Mouse (Mus musculus): Measurements from ENCODE around the gene Frmd8. TPM values are rescaled to one million over a fixed set of nuclear protein-coding genes. Genes with fewer than 3 reads are reported as not detected.

Frmd8 gene
- polyA plus RNA-seq, 1 experiment = 25.3 TPM

DNA sequence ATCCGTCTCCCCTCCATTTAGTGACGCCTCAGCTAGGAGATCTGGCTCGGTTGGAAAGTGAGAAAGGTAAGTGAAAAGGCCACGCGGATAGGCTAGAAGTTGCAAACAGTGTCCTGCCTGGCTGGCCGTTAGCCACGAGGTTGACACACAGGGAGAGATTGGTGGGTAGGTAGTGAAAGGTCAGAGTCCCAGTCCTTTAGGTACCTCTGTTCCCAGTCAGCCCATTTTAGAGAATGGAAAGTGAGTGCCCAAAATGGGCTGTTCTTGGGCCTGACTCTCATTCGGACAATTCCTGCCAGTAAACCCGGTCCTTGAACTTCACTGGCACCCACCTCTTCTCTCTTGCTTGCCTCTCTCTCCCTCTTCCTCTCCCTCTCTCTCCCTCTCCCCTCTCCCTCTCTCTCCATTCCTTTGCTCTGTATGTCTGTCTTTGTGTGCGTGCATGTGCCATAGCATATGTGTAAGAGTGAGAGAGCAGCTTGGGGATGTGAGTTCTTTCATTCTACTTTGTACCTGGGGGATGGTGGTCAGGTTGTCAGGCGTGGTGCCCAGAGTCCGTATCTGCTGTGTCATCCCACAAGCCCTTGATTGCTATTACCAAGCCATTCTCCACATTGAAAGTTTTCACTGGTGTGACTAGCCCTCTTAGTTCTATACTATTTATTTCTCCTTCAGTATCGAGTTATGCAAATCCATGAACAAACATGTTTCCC lies 38.1 kb upstream of the Frmd8 start, which contains the start of gene Dpf2:
Gene Dpf2, minus strand, starts transcription at position 4 of the 713 bp plus-strand sequence.
- H3K4me1 ChIP-seq (ENCODE audit: control insufficient read depth, insufficient read depth, low read length) = peaks cover 11% of the 10 kb centered on the region
- TF ChIP-seq POLR2A (IDR thresholded peaks at IDR 0.05; ENCODE audit: control insufficient read depth, low read depth, low read length) = no peak; the same call in 1 of the 2 replicates
- H3K27ac ChIP-seq (ENCODE audit: control insufficient read depth, insufficient read depth, low read depth, low read length) = peak within 1 kb of the TSS; percentile 73
- peak within 1 kb of the TSS; percentile 96 for H3K4me3 ChIP-seq (ENCODE audit: control insufficient read depth, low read depth, low read length)
- no peaks in the 10 kb centered on the region for H3K27me3 ChIP-seq (ENCODE audit: control insufficient read depth, insufficient read depth, low read length)
- H3K36me3 ChIP-seq (ENCODE audit: control insufficient read depth, insufficient read depth, low read length) = no peaks in the 10 kb centered on the region

DNA sequence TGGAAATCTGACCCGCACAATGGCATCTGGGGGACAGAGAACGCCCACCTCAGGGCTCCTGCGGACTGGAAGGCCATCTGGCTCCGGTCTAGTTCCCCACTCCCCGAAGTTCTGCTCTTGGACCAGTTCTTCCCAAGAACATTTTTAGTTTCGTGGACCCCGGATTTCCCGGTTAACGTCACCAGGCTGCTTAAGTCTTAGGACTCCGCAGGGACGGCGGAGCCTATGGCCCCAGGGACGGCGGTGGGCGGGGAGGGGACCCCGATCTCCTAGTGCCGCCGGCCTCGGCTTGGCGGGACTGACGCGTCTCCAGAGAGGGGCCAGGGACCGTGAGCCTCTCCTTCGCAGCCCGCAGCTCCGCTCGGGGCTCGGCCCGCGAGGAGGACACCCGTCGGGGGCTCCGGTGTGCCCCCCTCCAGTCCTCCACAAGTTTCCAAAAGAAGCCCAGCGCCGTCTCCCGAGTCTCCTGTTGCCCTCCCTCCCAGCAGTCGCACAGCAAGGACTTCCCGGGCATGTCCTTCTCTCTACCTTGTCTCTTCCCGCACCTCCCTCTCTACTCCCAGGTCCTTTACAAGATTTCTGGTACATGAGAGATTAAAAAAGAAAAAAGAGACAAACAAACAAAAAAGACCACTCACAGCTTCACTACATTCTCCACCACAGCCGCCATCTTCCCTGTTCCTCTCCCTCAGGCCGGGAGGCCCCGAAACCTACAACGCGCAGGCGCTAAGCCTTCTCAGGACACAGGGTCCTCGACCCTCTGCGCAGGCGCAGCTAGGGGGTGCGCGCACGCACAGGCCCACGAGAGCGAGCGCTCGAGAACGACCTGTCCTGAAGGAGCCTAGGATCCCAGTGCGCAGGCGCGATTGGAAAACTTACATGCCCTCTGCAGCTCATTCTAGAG lies 37.3 kb upstream of the Frmd8 start:
- H3K36me3 ChIP-seq (ENCODE audit: control insufficient read depth, insufficient read depth, low read length) = no peaks in the 10 kb centered on the region
- TF ChIP-seq POLR2A (IDR thresholded peaks at IDR 0.05; ENCODE audit: control insufficient read depth, low read depth, low read length) (peak; percentile 95), CTCF (IDR thresholded peaks at IDR 0.05; ENCODE audit: control insufficient read depth, insufficient read depth, insufficient replicate concordance, low read depth, low read length) (no peak)
- H3K4me1 ChIP-seq (ENCODE audit: control insufficient read depth, insufficient read depth, low read length) = peaks cover 11% of the 10 kb centered on the region
- H3K4me3 ChIP-seq (ENCODE audit: control insufficient read depth, low read depth, low read length) = peak overlapping the region; percentile 96
- no peaks in the 10 kb centered on the region for H3K27me3 ChIP-seq (ENCODE audit: control insufficient read depth, insufficient read depth, low read length)
- H3K27ac ChIP-seq (ENCODE audit: control insufficient read depth, insufficient read depth, low read depth, low read length) = peak overlapping the region; percentile 73

DNA sequence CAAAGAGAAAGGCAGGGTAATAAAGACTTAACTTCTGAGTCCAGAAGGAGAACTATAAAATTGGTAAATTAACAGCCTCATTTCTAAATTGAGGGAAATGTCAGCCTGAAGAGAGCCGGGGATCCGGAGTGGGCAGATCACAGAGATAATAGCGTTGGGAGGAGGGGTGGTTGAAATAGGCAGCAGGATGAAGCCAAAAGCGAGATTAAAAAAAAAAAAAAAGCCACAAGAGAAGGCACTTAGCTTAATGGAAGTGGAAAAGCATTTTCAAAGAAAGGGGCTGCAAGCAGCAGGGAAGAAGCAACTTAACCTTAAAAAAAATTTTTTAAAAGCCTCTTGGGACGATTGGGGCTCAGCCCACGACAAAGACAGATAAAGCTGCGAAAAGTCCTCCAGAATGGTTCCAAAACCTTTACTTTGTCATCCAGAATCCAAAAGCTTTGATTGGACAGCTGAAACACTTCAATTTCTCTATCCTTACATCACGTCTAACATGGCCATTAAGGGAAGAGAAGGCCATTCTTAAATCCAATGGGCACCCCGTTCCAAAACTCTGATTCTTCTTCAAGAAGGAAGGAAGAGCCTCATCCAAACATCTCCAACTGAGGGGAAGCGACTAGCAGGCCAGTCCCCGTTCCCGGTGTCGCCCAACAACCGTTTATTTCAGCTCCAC lies 36.5 kb upstream of the Frmd8 start:
- H3K4me3 ChIP-seq (ENCODE audit: control insufficient read depth, low read depth, low read length) = peak overlapping the region; percentile 96
- no peaks in the 10 kb centered on the region for H3K27me3 ChIP-seq (ENCODE audit: control insufficient read depth, insufficient read depth, low read length)
- peaks cover 11% of the 10 kb centered on the region for H3K4me1 ChIP-seq (ENCODE audit: control insufficient read depth, insufficient read depth, low read length)
- H3K36me3 ChIP-seq (ENCODE audit: control insufficient read depth, insufficient read depth, low read length) = peaks cover 4% of the 10 kb centered on the region; the same call in 1 of the 2 replicates
- TF ChIP-seq CTCF (IDR thresholded peaks at IDR 0.05; ENCODE audit: control insufficient read depth, insufficient read depth, insufficient replicate concordance, low read depth, low read length) (no peak), POLR2A (IDR thresholded peaks at IDR 0.05; ENCODE audit: control insufficient read depth, low read depth, low read length) (no peak)
- peak overlapping the region; percentile 73 for H3K27ac ChIP-seq (ENCODE audit: control insufficient read depth, insufficient read depth, low read depth, low read length)

DNA sequence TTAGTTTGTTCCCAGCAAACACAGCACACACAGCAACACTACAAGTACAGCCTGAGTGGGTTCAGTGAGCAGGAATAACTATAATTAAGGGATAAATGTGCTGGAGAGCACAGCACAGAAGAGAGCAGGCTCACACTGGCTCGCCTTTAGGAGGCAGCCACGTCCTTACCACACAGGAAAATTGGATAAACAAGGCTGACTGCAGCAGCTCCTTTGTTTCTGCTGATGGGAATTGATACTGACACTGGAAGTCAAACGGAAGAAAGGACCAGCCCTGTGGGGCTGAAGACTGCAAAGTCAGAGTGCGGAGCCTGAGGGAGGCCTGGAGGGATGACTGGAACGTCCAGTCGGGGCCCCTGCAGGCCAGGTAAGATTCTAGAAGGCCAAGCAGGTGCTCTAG lies 35.1 kb upstream of the Frmd8 start:
- H3K27ac ChIP-seq (ENCODE audit: control insufficient read depth, insufficient read depth, low read depth, low read length) = no peak overlapping the region
- H3K4me1 ChIP-seq (ENCODE audit: control insufficient read depth, insufficient read depth, low read length) = peaks cover 11% of the 10 kb centered on the region
- H3K4me3 ChIP-seq (ENCODE audit: control insufficient read depth, low read depth, low read length) = no peak overlapping the region
- no peaks in the 10 kb centered on the region for H3K27me3 ChIP-seq (ENCODE audit: control insufficient read depth, insufficient read depth, low read length)
- no peak for TF ChIP-seq POLR2A (IDR thresholded peaks at IDR 0.05; ENCODE audit: control insufficient read depth, low read depth, low read length)
- TF ChIP-seq CTCF (IDR thresholded peaks at IDR 0.05; ENCODE audit: control insufficient read depth, insufficient read depth, insufficient replicate concordance, low read depth, low read length) = no peak
- H3K36me3 ChIP-seq (ENCODE audit: control insufficient read depth, insufficient read depth, low read length) = peaks cover 6% of the 10 kb centered on the region; the same call in 1 of the 2 replicates

DNA sequence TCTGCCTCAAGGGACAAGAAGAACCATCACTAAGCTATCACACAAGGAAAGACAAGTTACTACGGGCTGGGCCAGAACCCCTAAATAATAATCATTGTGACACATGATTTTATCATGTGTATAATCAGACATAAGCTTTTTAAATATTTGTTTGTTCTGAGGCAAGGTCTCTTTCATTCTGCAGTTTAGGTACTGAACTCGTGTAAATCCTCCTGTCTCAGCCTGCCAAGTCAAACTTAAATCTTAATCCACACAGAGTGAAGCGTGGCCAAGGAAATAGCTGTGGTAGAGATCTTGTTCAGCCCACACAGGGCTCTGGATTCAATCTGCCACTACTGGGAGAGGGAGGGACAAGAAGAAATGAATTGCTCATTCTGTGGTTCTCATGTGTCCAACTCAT lies 32.2 kb upstream of the Frmd8 start:
- TF ChIP-seq POLR2A (IDR thresholded peaks at IDR 0.05; ENCODE audit: control insufficient read depth, low read depth, low read length) (no peak), CTCF (IDR thresholded peaks at IDR 0.05; ENCODE audit: control insufficient read depth, insufficient read depth, insufficient replicate concordance, low read depth, low read length) (no peak)
- Histone ChIP-seq H3K27ac (ENCODE audit: control insufficient read depth, insufficient read depth, low read depth, low read length) (no peak overlapping the region), H3K4me3 (ENCODE audit: control insufficient read depth, low read depth, low read length) (no peak overlapping the region), H3K27me3 (ENCODE audit: control insufficient read depth, insufficient read depth, low read length) (no peaks in the 10 kb centered on the region), H3K36me3 (ENCODE audit: control insufficient read depth, insufficient read depth, low read length) (peaks cover 12% of the 10 kb centered on the region), H3K4me1 (ENCODE audit: control insufficient read depth, insufficient read depth, low read length) (peaks cover 5% of the 10 kb centered on the region; the same call in 1 of the 2 replicates)

DNA sequence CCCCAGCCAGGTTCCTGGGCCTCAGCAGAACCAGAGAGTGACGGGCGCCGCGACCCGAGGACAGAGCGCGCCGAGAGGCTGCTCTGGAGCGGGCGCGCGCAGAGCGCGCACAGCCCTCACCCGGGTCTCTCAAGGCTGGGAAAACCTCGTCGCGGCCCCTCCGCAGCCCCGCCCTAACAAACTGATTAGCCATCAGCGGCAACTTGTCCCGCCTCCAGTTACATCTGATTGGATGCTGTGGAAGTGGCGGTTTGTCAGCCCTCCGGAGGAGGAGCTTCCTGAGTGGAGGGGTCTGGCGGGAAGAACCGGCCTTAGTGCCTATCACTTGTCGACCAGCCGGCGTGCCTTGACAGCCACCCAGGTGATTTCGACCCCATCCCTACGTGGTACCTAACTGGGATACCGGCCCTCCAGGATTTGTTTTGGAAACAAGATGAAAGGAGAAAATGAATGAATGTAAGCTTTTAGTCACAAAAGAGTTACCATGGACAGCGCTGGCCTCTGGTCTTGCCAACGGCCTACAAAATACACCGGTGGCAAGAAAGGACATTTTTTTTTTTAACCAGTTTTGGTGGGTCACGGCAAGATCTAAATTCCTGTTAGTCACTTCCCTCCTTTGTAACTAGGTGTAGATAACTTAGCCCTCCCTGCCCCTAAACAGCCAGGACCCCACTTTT lies 19.1 kb upstream of the Frmd8 start, which contains the start of gene Tigd3:
Gene Tigd3, minus strand, starts transcription at position 148 of the 677 bp plus-strand sequence.
- peak within 1 kb of the TSS; percentile 84 for H3K4me3 ChIP-seq (ENCODE audit: control insufficient read depth, low read depth, low read length)
- peak within 1 kb of the TSS; percentile 84 for H3K27ac ChIP-seq (ENCODE audit: control insufficient read depth, insufficient read depth, low read depth, low read length)
- H3K27me3 ChIP-seq (ENCODE audit: control insufficient read depth, insufficient read depth, low read length) = no peaks in the 10 kb centered on the region
- TF ChIP-seq CTCF (IDR thresholded peaks at IDR 0.05; ENCODE audit: control insufficient read depth, insufficient read depth, insufficient replicate concordance, low read depth, low read length) (no peak), POLR2A (IDR thresholded peaks at IDR 0.05; ENCODE audit: control insufficient read depth, low read depth, low read length) (peak; percentile 64)
- H3K36me3 ChIP-seq (ENCODE audit: control insufficient read depth, insufficient read depth, low read length) = peaks cover 1% of the 10 kb centered on the region; the same call in 1 of the 2 replicates
- H3K4me1 ChIP-seq (ENCODE audit: control insufficient read depth, insufficient read depth, low read length) = peaks cover 14% of the 10 kb centered on the region

All from testis, adult 2 months (tissue).